Mouse (Mus musculus): ENCODE measurements around the gene Spag9.

DNA sequence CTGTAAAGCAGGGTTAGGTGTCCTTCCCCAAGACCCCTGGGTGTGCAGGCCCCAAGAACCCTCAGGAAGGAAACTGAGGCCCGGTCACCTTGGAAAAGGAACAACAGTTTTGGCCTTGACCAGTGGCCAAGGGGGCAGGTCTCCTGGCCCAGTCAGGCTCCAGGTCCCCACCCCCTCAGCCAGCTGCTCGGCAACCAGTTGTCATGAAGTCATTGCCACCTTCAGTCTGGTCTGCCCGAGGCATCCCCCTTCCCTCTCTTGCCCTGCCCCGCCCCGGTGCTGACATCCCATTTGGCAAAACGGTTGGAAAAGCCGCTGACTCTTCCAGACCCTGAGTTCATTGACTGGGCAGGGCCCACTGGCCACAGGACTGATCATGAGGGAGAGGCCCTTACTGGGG is 140.8 kb downstream of the Spag9 start:
- TF ChIP-seq CTCF (conservative IDR thresholded peaks at IDR 0.05; ENCODE audit: low read length) (no peak), POU5F1 (IDR thresholded peaks at IDR 0.05; ENCODE audit: borderline replicate concordance, low read length) (no peak), NANOG (IDR thresholded peaks at IDR 0.05; ENCODE audit: borderline replicate concordance, low read length) (no peak)
